Mouse (Mus musculus) cerebellum, adult 8-10 months (tissue): Measurements from ENCODE around the gene Atp13a2.

Source experiments
- DNase-seq: peaks from one replicate; pipeline ENCODE4 v3.0.0; 2022

Gene Atp13a2

GRCm38 (mm10) chr4:140962207-140962909 is 24.3 kb upstream of the Atp13a2 start:
- no peak for DNase-seq

GRCm38 (mm10) chr4:140962950-140963349 is 23.7 kb upstream of the Atp13a2 start:
- no peak for DNase-seq

GRCm38 (mm10) chr4:140963941-140964597 is 22.6 kb upstream of the Atp13a2 start:
- DNase-seq = no peak

GRCm38 (mm10) chr4:140964620-140965019 is 22.1 kb upstream of the Atp13a2 start:
- DNase-seq = peak; percentile 81

- no peak for DNase-seq
These were observed 19.1 kb upstream of the Atp13a2 start for GRCm38 (mm10) chr4:140967386-140968159.

GRCm38 (mm10) chr4:140971691-140972090 is 15.0 kb upstream of the Atp13a2 start:
- DNase-seq = no peak

GRCm38 (mm10) chr4:140974408-140974807 is 12.3 kb upstream of the Atp13a2 start:
- DNase-seq = no peak

- DNase-seq = no peak
These were observed 11.3 kb upstream of the Atp13a2 start for GRCm38 (mm10) chr4:140975356-140975755.

- no peak for DNase-seq
These were observed 9.4 kb upstream of the Atp13a2 start for GRCm38 (mm10) chr4:140977278-140977677.

- no peak for DNase-seq
These were observed 8.6 kb upstream of the Atp13a2 start for GRCm38 (mm10) chr4:140977886-140978692.

- DNase-seq = no peak
These were observed 5.1 kb upstream of the Atp13a2 start for GRCm38 (mm10) chr4:140981605-140982004.

GRCm38 (mm10) chr4:140982808-140983207 is 3.9 kb upstream of the Atp13a2 start:
- DNase-seq = no peak

GRCm38 (mm10) chr4:140983442-140983841 is 3.2 kb upstream of the Atp13a2 start:
- no peak for DNase-seq

GRCm38 (mm10) chr4:140984544-140984943 is 2.1 kb upstream of the Atp13a2 start:
- no peak for DNase-seq

GRCm38 (mm10) chr4:140986024-140986710 is 506 bp upstream of the Atp13a2 start:
- DNase-seq = no peak

GRCm38 (mm10) chr4:140987476-140987875 is 803 bp downstream of the Atp13a2 start:
- DNase-seq = no peak

GRCm38 (mm10) chr4:140988706-140989290 is 2.1 kb downstream of the Atp13a2 start:
- no peak for DNase-seq

GRCm38 (mm10) chr4:140989447-140989846 is 2.8 kb downstream of the Atp13a2 start:
- no peak for DNase-seq

GRCm38 (mm10) chr4:140992215-140992614 is 5.5 kb downstream of the Atp13a2 start:
- DNase-seq = no peak

GRCm38 (mm10) chr4:140993846-140994245 is 7.2 kb downstream of the Atp13a2 start:
- DNase-seq = no peak

- no peak for DNase-seq
These were observed 9.1 kb downstream of the Atp13a2 start for GRCm38 (mm10) chr4:140995811-140996210.

- no peak for DNase-seq
These were observed 10.1 kb downstream of the Atp13a2 start for GRCm38 (mm10) chr4:140996812-140997211.
